Mouse (Mus musculus) layer of hippocampus, adult 9-10 months (tissue): ENCODE data around the gene Gda.

Experiments
- DNase-seq: peaks from one replicate; pipeline ENCODE4 v3.0.0; 2022; ENCODE audit warnings: low spot score

Gene Gda

GRCm38 (mm10) chr19:21441787-21442186 is 31.5 kb downstream of the Gda start:
- no peak for DNase-seq

- DNase-seq = no peak
Observed at GRCm38 (mm10) chr19:21440841-21441240, 32.4 kb downstream of the Gda start.

DNA sequence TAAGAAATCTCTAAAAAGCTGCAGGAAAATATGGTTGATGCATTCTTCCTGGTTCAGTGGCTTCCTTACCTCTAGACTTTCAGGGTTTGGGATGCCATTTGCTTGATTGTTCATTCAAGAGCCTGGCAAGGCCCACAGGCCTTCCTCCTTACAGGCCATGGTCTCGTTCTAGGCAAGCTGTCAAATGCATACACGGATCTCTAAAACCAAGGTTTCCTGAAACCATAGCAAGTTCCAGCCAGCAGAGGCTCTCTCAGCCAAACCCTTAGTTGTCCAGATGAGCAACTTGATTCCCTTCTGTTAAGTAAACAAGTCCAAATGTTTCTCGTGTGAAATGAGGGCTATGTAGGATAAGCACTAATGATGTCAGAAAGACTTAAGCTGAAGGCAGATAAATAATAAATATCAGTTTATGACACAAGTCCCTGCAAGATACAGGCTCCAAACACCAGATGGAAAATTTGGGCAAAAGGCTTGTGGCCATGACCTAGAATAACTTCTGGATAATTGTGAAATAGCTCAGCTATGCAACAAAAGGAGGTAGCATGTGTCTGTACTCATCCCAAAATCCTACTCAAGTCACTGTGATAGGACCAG is 34.0 kb downstream of the Gda start:
- DNase-seq = no peak

DNA sequence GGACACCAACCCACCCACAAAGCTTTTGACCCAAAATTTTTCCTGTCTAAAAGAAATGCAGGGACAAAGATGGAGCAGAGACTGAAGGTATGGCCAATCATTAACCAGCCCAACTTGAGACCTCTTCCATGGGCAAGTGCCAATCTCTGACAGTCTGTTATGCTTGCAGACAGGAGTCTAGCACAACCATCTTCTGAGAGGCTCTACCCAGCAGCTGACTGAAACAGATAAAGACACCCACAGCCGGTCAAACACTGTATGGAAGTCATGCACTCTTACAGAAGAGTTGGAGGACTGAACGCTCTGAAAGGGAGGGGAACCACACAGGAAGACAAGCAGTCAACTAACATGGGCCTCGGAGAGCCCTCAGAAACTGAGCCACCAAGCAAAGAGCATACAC is 36.7 kb downstream of the Gda start:
- no peak for DNase-seq

GRCm38 (mm10) chr19:21433348-21433747 is 39.9 kb downstream of the Gda start:
- DNase-seq = no peak

DNA sequence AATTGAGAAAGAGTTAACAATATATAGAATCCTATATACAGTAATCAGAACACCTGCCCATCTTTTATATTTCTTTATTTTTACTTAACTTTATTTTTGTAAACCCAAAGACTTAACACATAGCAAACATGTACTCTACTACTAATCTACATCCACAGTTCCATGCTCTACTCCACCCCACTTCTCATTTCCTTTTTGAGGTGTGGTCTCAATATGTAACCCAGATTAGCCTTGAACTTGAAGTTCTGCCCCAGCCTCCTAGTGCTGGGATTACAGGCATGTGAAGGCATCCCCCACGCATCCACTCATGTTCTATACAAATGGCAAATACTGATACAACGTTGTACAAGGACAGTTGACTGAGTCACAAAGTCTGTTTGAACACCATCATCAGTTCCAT is 40.4 kb downstream of the Gda start:
- DNase-seq = no peak

DNA sequence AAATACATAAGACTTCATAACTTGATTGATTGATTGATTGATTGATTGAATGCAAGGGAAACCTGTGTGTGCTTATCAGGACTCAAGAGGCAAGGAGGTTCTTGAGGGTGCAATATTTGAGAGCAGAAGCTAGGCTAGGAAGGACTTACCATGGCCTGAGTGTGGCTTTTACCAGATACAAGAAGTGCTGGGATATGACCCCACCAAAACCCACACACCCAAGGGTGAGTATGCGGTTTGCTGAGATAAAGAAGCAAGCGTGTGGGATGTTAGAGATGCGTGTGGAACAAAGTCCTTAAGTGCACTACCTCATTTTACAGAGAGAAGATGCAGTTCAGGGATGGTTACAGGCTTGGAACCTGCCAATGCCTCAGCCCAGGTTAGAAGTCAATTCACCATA is 41.0 kb downstream of the Gda start:
- no peak for DNase-seq

- DNase-seq = no peak
Observed at GRCm38 (mm10) chr19:21425391-21425790, 47.9 kb downstream of the Gda start.

- DNase-seq = no peak
Observed at GRCm38 (mm10) chr19:21423731-21424130, 49.5 kb downstream of the Gda start.

- DNase-seq = no peak
Observed at GRCm38 (mm10) chr19:21418418-21418817, 54.8 kb downstream of the Gda start.

DNA sequence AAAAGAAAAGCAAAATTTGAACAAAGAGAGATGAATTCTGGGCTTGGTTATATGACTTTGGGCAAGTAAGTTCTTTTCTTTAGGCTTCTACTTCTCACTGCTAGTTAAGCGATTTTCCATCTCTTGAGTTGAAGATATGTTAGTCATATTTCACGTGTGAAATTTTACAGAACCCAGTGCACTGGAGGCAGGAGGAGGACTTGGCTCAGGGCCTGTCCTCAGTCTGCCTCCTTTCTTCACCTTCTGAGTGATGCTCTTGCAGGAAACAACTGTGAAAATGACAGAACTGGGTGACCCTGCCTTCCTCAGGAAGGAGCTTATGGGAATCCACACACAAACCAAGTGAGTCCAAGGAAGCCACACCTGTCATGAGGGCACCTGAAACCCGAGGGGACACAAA is 57.9 kb downstream of the Gda start:
- no peak for DNase-seq

GRCm38 (mm10) chr19:21409178-21409577 is 64.1 kb downstream of the Gda start:
- no peak for DNase-seq

DNA sequence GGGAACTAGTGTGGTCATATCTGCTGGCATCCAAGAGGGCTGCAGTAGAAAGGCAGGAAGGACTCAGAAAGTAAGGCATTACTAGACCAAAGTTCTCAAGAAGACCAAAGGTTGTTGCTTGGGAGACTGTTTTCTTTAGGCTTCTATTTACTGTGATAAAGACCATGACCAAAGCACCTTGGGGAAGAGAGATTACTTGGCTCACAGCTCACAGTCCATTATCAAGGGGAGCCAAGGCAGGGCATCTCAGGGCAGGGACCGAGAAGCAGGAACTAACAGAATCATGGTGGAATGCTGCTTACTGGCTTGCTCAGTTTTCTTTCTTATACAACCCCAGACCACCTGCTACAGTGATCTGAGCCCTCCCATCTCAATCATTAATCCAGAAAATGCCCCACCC is 65.9 kb downstream of the Gda start:
- DNase-seq = no peak

DNA sequence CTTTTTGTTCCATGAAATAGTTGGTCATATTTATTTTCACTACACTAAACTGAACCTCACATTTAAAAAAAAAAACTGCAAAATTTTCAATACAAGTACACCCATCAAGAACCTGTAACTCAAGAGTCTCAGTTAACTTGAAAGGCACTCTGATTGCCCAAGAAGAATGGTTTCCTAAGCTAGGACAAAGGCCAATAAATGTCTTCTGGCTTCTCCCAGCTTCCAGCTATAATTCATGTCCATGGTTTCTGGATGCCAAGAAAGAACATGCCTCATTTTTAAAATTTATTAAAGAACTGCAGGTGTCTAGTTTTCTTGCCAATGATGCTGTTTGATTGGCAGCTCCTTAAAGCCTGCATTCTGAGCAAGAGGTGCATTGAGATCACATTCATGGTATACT is 75.3 kb downstream of the Gda start:
- DNase-seq = no peak

- no peak for DNase-seq
Observed at GRCm38 (mm10) chr19:21396364-21396763, 76.9 kb downstream of the Gda start.

DNA sequence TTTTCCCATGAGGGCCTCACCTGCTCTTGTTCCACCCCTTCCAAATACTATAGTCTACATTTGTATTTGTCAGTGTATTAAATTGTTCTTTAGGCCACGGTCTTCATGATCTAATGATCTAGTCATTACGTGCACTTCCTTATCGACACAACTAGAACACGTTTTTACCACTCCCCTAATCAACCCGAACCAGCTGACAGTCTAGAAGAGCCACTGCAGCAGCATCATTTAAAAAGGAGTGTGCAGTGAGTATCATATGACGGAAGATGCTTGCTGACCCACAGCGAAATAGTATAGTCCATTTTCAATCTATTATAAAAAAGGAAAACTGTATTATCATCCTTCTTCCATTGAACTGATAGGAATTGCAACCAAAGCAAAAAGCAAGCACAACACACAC is 82.3 kb downstream of the Gda start:
- DNase-seq = no peak

- no peak for DNase-seq
Observed at GRCm38 (mm10) chr19:21386842-21387241, 86.4 kb downstream of the Gda start.

GRCm38 (mm10) chr19:21384231-21384630 is 89.0 kb downstream of the Gda start:
- DNase-seq = no peak

DNA sequence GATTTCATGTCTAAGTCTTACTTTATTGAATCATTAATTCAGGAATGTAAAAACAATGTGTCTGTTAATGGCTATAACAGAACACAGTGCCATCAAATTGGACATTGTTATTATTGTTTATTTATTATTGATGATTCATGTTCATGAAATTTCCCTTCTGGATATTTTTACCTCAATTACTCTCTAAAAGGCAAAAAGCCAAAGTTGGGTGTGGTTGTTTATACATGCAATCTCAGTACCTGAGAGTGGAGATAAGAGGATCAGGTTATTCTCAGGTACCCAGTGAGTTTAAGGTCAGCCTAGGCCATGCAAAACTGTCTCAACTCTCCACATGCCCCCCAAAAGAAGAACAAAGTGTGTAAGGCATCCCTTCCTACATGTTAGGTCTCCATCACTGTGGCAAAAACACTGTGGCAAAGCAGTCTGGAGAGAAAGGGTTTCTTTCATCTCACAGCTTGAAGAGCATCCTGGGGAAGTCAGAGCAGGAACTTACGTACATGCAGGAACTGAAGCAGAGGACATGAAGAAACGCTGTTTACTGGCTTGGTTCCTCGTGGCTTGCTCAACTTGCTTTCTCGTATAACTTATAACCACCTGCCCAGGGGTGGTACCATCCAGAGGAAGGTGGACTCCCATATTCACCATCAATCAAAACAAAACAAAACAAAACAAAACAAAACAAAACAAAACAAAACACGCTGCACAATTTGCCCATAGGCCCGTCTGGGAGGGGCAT is 89.6 kb downstream of the Gda start:
- no peak for DNase-seq

DNA sequence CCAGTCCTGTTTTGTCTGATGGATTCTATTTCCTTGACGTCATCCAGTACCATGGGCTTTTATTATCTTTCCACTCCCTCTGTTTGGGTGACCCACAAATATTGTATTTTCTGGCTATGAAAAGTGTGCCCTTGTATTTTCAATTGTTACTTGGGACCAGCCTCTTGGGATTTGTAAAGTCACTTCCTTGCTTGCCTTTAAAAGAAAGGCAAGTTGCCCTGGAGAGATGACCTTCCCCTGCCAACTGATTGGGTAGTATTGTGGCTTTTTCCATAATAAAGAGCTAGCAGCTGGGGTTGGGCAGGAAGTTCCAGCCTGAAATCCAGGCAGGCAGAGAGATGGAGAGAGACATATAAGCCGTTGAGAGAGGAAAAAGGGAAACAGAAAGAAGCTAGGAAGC is 91.5 kb downstream of the Gda start:
- no peak for DNase-seq

DNA sequence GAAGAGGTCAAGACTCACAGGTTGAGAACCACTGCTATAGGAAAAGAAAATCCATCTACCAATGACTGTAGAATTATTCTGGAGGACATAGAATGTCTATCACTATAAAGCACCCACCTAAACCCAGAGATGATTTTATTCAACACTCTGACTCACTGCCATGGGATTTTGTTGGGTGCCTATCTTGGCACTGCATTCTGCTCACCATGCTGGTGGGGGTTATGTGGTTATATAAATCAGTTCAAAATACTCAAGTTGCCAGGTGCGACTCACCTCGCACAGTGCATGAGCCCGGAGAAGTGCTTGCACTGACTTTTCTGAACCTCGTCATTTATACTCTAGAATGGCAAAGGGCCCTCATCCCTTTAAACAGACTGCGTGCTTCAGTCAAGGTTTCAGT is 94.0 kb downstream of the Gda start:
- no peak for DNase-seq

DNA sequence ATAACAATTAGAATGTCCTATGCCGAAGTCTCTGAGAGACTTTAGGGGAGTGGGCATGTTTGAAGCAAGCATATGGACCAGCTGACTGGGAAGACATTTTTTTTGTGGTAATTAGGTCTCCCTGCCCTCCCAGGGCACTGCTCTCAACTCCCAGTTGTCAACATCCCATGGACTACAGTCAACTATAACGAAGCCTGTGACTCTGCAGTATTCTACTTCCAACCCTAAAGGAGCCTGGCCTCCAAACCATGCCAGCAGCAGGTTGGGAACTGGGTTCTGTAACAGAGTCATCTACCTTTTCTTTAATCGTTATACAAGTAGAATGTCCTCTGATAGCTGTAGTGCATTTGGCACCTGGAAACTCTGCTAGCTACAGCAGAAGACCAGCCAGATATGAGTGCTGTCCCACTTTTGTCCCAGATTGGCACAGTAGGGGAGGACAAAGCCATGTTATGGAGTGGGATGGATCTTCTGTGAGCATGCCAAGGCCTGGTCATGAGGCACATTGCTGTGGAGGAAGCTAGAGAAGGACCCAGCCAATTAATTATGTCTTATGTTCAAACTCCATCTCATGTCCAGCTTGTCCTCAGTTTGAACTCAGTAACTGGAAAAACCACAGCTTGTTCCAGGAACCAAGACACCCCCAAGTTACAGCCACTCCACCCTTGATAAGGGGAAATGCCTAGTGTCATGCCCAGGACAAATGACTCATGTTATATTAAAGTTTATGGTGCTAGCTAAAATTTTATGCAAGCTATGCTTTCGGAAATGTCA is 96.6 kb downstream of the Gda start:
- DNase-seq = no peak

DNA sequence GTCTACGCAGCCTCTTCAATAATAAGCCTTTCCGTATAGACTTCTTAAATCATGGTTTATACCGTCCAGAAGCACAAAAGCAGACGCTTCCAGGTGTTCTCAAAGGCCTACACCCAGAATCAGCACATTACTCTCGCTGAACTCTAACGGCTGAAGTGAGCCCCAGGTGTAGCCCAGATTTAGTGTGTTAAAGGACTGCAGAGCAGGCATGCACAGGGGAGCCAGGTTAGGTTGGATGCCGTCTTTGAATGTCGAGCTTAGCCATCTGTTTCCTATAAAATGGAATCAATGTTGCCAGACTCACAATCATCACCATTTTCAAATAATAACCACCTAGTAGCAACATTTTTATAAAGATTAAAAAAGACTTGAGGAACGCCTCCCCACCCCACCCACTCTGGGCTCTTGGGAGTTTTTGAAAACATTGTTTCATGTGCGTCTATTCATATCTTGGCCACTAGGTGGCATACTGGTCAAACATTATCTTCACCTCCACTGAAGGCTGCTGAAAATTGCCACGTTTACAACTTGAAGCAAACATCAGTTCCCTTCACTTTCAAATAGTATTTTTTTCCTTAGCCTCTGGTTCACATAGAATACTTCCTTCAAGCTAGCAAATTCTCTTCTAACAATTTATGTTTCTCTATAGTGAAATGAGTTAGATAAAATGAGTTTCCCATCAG is 100.0 kb downstream of the Gda start:
- peak; percentile 24 for DNase-seq
